16 mouse cellular contexts compared by ENCODE assay signal in the genomic region with DNA sequence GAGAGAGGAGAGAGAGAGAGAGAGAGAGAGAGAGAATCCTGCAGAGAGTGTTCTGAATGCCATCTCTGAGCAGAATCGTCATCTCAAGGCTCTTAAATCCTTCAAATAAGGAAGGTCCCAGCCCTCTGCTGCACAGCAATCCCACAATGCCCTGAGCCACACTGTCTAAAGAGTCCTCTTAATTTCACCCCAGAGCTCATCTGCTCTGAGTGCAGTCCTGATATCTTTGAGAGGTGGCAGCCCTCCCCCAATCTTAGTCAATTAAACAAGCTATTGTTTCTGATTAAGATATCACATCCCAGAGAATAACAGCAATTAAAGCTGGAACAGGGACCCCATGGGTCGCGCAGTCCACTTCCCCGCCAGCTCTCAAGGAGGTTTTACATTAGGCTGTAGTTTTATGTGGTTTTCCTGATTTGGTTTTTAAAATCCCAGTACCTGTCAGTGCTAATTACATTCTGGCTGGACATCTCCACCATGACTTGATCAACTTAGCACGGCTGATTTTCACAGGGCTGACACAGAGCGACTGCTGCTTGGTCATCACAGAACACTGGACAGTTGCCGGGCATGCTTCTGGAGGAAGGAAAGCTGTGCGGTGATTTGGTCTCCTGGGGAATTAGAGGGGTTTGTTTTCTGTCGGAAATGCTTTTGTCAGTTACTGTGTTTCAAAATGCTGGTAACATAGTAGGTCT.
A peak's percentile ranks its signal among the peaks of the same experiment; 100 is the strongest.
DNase-seq lines count a peak whose midpoint lies in the region; ATAC-seq and TF ChIP-seq lines count a peak whose summit lies in the region.
"Had no signal": no experiment of that assay in that cellular context is flagged by ENCODE, and none has a peak within 500 bp of the region (broad histone marks: within the 10 kb centered on the region; RNA-seq: fewer than 3 reads in every experiment).

No protein-coding gene starts in this region.

- DNase-seq in cerebellum, postnatal 10 days, result peak; percentile 44 to 48
- DNase-seq in cerebellum, adult 11-12 months, result no peak
- peak; percentile 37 to 40 for DNase-seq in kidney, postnatal 4 days
- no peak for DNase-seq in kidney, adult 2 months
- no peak for DNase-seq in hindbrain, embryonic 10.5 days (ENCODE audit: low spot score)
- no peak for DNase-seq in adrenal gland, adult 8-10 months
- DNase-seq in adrenal gland, adult 18-20 months (ENCODE audit: low spot score in 2 of 2), result no peak
- DNase-seq: cerebellum, adult 8-10 months; liver; thymus, postnatal 14 days had no signal

- ATAC-seq in neural tube, embryonic 13.5 days (ENCODE audit: low read depth), result 0 out of 2 replicates have a peak, but pooled peaks have one; percentile 36
- ATAC-seq: Patski had no signal

- H3K4me1 ChIP-seq in kidney, adult 2 months (ENCODE audit: control insufficient read depth, insufficient read depth, low read length), result no peaks in the 10 kb centered on the region
- peaks cover 12% of the 10 kb centered on the region for H3K4me1 ChIP-seq in hindbrain, embryonic 10.5 days (replicated peaks)
- peaks cover 13% of the 10 kb centered on the region for H3K4me1 ChIP-seq in neural tube, embryonic 13.5 days (replicated peaks)
- H3K4me1 ChIP-seq: heart, embryonic 15.5 days; lung, embryonic 15.5 days had no signal

- no peak overlapping the region for H3K4me3 ChIP-seq in kidney, adult 2 months (ENCODE audit: insufficient read depth, low read depth, low read length)
- H3K4me3 ChIP-seq in hindbrain, embryonic 10.5 days, result no peak overlapping the region
- no peak overlapping the region for H3K4me3 ChIP-seq in neural tube, embryonic 13.5 days
- H3K4me3 ChIP-seq: heart, embryonic 15.5 days; layer of hippocampus, adult 2 months; lung, embryonic 15.5 days had no signal

- no peaks in the 10 kb centered on the region for H3K27me3 ChIP-seq in kidney, adult 2 months (replicated peaks; ENCODE audit: control insufficient read depth, insufficient read depth, low read length)
- H3K27me3 ChIP-seq in hindbrain, embryonic 10.5 days (ENCODE audit: insufficient read depth, poor library complexity, severe bottlenecking), result no peaks in the 10 kb centered on the region
- H3K27me3 ChIP-seq in neural tube, embryonic 13.5 days, result no peaks in the 10 kb centered on the region
- H3K27me3 ChIP-seq: CH12.LX; heart, embryonic 15.5 days; lung, embryonic 15.5 days; Patski had no signal

- peak overlapping the region; percentile 18; the same call in 1 of the 2 replicates for H3K4me2 ChIP-seq in neural tube, embryonic 13.5 days
- H3K4me2 ChIP-seq: heart, embryonic 15.5 days; lung, embryonic 15.5 days had no signal

- 29% methylated on average over 9 of the region's 9 CpGs for WGBS in kidney, adult 2 months
- 44% methylated on average over 9 of the region's 9 CpGs for WGBS in hindbrain, embryonic 10.5 days
- 21% methylated on average over 9 of the region's 9 CpGs for WGBS in neural tube, embryonic 13.5 days

- no peak for TF ChIP-seq POLR2A in kidney, adult 2 months (IDR thresholded peaks at IDR 0.05; ENCODE audit: low read depth, low read length)

- no peak overlapping the region for H3K27ac ChIP-seq in kidney, adult 2 months (ENCODE audit: insufficient read depth, low read depth, low read length)
- peak overlapping the region; percentile 24; the same call in 1 of the 2 replicates for H3K27ac ChIP-seq in hindbrain, embryonic 10.5 days
- peak overlapping the region; percentile 62 for H3K27ac ChIP-seq in neural tube, embryonic 13.5 days (replicated peaks)
- H3K27ac ChIP-seq: heart, embryonic 15.5 days; layer of hippocampus, adult 2 months; lung, embryonic 15.5 days had no signal

- no peak for TF ChIP-seq CTCF in kidney, adult 2 months (conservative IDR thresholded peaks at IDR 0.05; ENCODE audit: insufficient read depth, insufficient read length, low read depth, low read length)

- H3K9me3 ChIP-seq in hindbrain, embryonic 10.5 days, result peaks cover 5% of the 10 kb centered on the region; the same call in 1 of the 2 replicates
- H3K9me3 ChIP-seq in neural tube, embryonic 13.5 days, result 0 out of 2 replicates have a peak, but pooled peaks cover 5% of the 10 kb centered on the region
- H3K9me3 ChIP-seq: heart, embryonic 15.5 days; lung, embryonic 15.5 days had no signal

- no peaks in the 10 kb centered on the region for H3K36me3 ChIP-seq in kidney, adult 2 months (ENCODE audit: control insufficient read depth, insufficient read depth, low read length)
- H3K36me3 ChIP-seq in hindbrain, embryonic 10.5 days, result no peaks in the 10 kb centered on the region
- H3K36me3 ChIP-seq in neural tube, embryonic 13.5 days, result no peaks in the 10 kb centered on the region
- H3K36me3 ChIP-seq: heart, embryonic 15.5 days; lung, embryonic 15.5 days had no signal

- H3K9ac ChIP-seq in neural tube, embryonic 13.5 days, result no peak overlapping the region
- H3K9ac ChIP-seq: heart, embryonic 15.5 days; lung, embryonic 15.5 days had no signal

Comparison
In these comparisons a context has a peak if more than half of its experiments do, and no peak if none do; other contexts are left out.
1. DNase-seq: peak in cerebellum, postnatal 10 days (2 of 2) and kidney, postnatal 4 days (2 of 2); none in cerebellum, adult 11-12 months (single experiment), kidney, adult 2 months (single experiment), hindbrain, embryonic 10.5 days (single experiment), adrenal gland, adult 8-10 months (single experiment) and adrenal gland, adult 18-20 months (0 of 2).